Mouse (Mus musculus) C2C12 (cell line): ENCODE results near the gene Nek11. TPM values are rescaled to one million over a fixed set of nuclear protein-coding genes. Genes with fewer than 3 reads are reported as not detected.
A peak's percentile ranks its signal among the peaks of the same experiment; 100 is the strongest.
"Not testable (repeated sequence)": the region's sequence is repeated elsewhere in the genome, so short reads cannot be mapped to it uniquely, and the experiment has no call there.

Experiments
- H3K27me3 ChIP-seq: one replicate; pipeline ENCODE4 v1.6.1; 2011; ENCODE audit not compliant: control insufficient read depth, insufficient read depth, insufficient read length
- H3K36me3 ChIP-seq: one replicate; pipeline ENCODE4 v1.6.1; 2011; ENCODE audit not compliant: control insufficient read depth, insufficient read depth
- H3K4me3 ChIP-seq: one replicate; pipeline ENCODE4 v1.5.1; 2011; ENCODE audit warnings: mild to moderate bottlenecking, control low read depth; ENCODE audit not compliant: poor library complexity, insufficient read depth, severe bottlenecking
- H3K79me2 ChIP-seq: one replicate; pipeline ENCODE4 v1.6.1; 2011; ENCODE audit not compliant: control insufficient read depth, insufficient read depth
- H3K79me3 ChIP-seq: one replicate; pipeline ENCODE4 v1.6.1; 2011; ENCODE audit warnings: low read depth, control low read depth
- H3ac ChIP-seq: one replicate; pipeline ENCODE3; 2011; ENCODE audit warnings: low read depth; ENCODE audit not compliant: control insufficient read depth, insufficient read length
- CEBPB ChIP-seq: IDR thresholded peaks from one replicate; pipeline ENCODE4 v1.6.1; 2011; ENCODE audit warnings: low read depth, mild to moderate bottlenecking, control low read depth, moderate library complexity
- CTCF ChIP-seq: IDR thresholded peaks from one replicate; pipeline ENCODE4 v1.5.1; 2011; ENCODE audit not compliant: control insufficient read depth, insufficient read depth, insufficient read length
- FOSL1 ChIP-seq: IDR thresholded peaks from one replicate; pipeline ENCODE4 v1.8.0; 2011; ENCODE audit warnings: mild to moderate bottlenecking, low read length; ENCODE audit not compliant: poor library complexity, insufficient read depth, severe bottlenecking
- MAX ChIP-seq: IDR thresholded peaks from one replicate; pipeline ENCODE4 v1.6.1; 2011; ENCODE audit warnings: mild to moderate bottlenecking, control low read depth
- MYOD1 ChIP-seq: IDR thresholded peaks from one replicate; pipeline ENCODE4 v1.6.1; 2011; ENCODE audit warnings: low read depth; ENCODE audit not compliant: control insufficient read depth, insufficient read length
- MYOG ChIP-seq: IDR thresholded peaks from one replicate; pipeline ENCODE4 v1.6.1; 2011; ENCODE audit not compliant: control insufficient read depth, insufficient read length; ENCODE audit errors: extremely low read depth
- USF1 ChIP-seq: IDR thresholded peaks from one replicate; pipeline ENCODE4 v1.6.1; 2011; ENCODE audit warnings: low read depth, mild to moderate bottlenecking, control low read depth, moderate library complexity
- polyA plus RNA-seq: library from polyadenylated mRNA; unstranded; fragments of >200 nt; fragmentation: generic; extraction: Trizol; gene quantifications from one replicate; pipeline ENCODE4 v1.2.1, GENCODE M21; 2012; ENCODE audit warnings: missing spikeins

Nek11 gene
- polyA plus RNA-seq, 1 experiment = 0.05 TPM

GRCm38 (mm10) chr9:105132002-105132367 is 263.3 kb downstream of the Nek11 start:
- H3K27me3 ChIP-seq = no peaks in the 10 kb centered on the region
- no peaks in the 10 kb centered on the region for H3K79me2 ChIP-seq
- H3K36me3 ChIP-seq = no peaks in the 10 kb centered on the region
- H3ac ChIP-seq = no peak overlapping the region
- no peak for TF ChIP-seq FOSL1
- no peak for TF ChIP-seq MAX
- TF ChIP-seq MYOD1 = no peak
- TF ChIP-seq MYOG = no peak
- TF ChIP-seq USF1 = no peak
- no peak for TF ChIP-seq CEBPB
- TF ChIP-seq CTCF = no peak
- H3K4me3 ChIP-seq = no peak overlapping the region
- no peaks in the 10 kb centered on the region for H3K79me3 ChIP-seq

GRCm38 (mm10) chr9:105131253-105132001 is 263.9 kb downstream of the Nek11 start, which contains the start of gene Nudt16:
Nudt16 (minus strand) TSS chr9:105131824.
- Histone ChIP-seq H3ac (peak within 1 kb of the TSS; percentile 97), H3K79me2 (no peaks in the 10 kb centered on the region), H3K4me3 (peak within 1 kb of the TSS; percentile 21), H3K36me3 (no peaks in the 10 kb centered on the region), H3K79me3 (no peaks in the 10 kb centered on the region), H3K27me3 (no peaks in the 10 kb centered on the region)
- TF ChIP-seq MYOD1 (no peak), MAX (no peak)

- H3K79me3 ChIP-seq = no peaks in the 10 kb centered on the region
- H3K27me3 ChIP-seq = no peaks in the 10 kb centered on the region
- TF ChIP-seq CEBPB = no peak
- TF ChIP-seq MAX = no peak
- no peak for TF ChIP-seq FOSL1
- TF ChIP-seq USF1 = no peak
- no peak for TF ChIP-seq MYOD1
- no peak for TF ChIP-seq CTCF
- TF ChIP-seq MYOG = no peak
- no peak overlapping the region for H3K4me3 ChIP-seq
- H3K36me3 ChIP-seq = no peaks in the 10 kb centered on the region
- H3ac ChIP-seq = no peak overlapping the region
- no peaks in the 10 kb centered on the region for H3K79me2 ChIP-seq
Observed at GRCm38 (mm10) chr9:105130331-105130730, 265.0 kb downstream of the Nek11 start.

GRCm38 (mm10) chr9:105125206-105125605 is 270.1 kb downstream of the Nek11 start:
- not testable (repeated sequence) for H3K79me3 ChIP-seq, H3K36me3 ChIP-seq, H3ac ChIP-seq, H3K4me3 ChIP-seq, H3K27me3 ChIP-seq, H3K79me2 ChIP-seq

Other genes starting within 250 kb of the Nek11 start
- 3.3 TPM for gene Aste1, start 132 bp downstream of the Nek11 start, polyA plus RNA-seq
- gene Atp2c1, start 131.8 kb upstream of the Nek11 start, polyA plus RNA-seq = 20.7 TPM
- 8.5 TPM for gene Pik3r4, start 247.5 kb upstream of the Nek11 start, polyA plus RNA-seq